Mouse (Mus musculus) ES-E14 (cell line): ENCODE results near the gene Trpm7. TPM values are rescaled to one million over a fixed set of nuclear protein-coding genes. Genes with fewer than 3 reads are reported as not detected.

Experiments used
- DNase-seq: peaks from one replicate; pipeline ENCODE4 v3.0.0-alpha.2; 2013; ENCODE audit warnings: low read depth, low spot score
- H3K27ac ChIP-seq: 2 replicates; pipeline ENCODE4 v1.5.1; 2012; ENCODE audit warnings: low read depth, mild to moderate bottlenecking, low read length, moderate library complexity, mixed read lengths; ENCODE audit not compliant: poor library complexity, insufficient read depth, severe bottlenecking
- H3K36me3 ChIP-seq: 2 replicates; pipeline ENCODE4 v1.6.1; 2012; ENCODE audit warnings: mild to moderate bottlenecking, low read length, moderate library complexity, mixed read lengths; ENCODE audit not compliant: control insufficient read depth, poor library complexity, insufficient read depth, severe bottlenecking
- H3K4me1 ChIP-seq, 2 experiments: fragments of 150-350 bp in 1 of 2; sonication (generic) in 1 of 2; 2 replicates each; pipeline ENCODE4 v1.6.1; 2012; ENCODE audit warnings: low read length in 2 of 2, mild to moderate bottlenecking in 1 of 2, mixed read lengths in 1 of 2; ENCODE audit not compliant: control insufficient read depth in 2 of 2, insufficient read depth in 2 of 2, poor library complexity in 1 of 2
- H3K4me3 ChIP-seq, 2 experiments: fragments of 150-350 bp in 1 of 2; sonication (generic) in 1 of 2; 2 replicates each; pipeline ENCODE4 v1.5.1; 2012; ENCODE audit warnings: low read length in 2 of 2, low read depth in 1 of 2, mild to moderate bottlenecking in 1 of 2, mixed read lengths in 1 of 2; ENCODE audit not compliant: insufficient read depth in 1 of 2, poor library complexity in 1 of 2, severe bottlenecking in 1 of 2
- H3K9ac ChIP-seq: 2 replicates; pipeline ENCODE4 v1.6.1; 2012; ENCODE audit warnings: low read depth, mild to moderate bottlenecking, low read length, mixed read lengths; ENCODE audit not compliant: poor library complexity, insufficient read depth, severe bottlenecking
- H3K9me3 ChIP-seq: fragments of 150-350 bp; sonication (generic); 2 replicates; pipeline ENCODE4 v1.6.1; 2012; ENCODE audit warnings: low read depth, mild to moderate bottlenecking, low read length; ENCODE audit not compliant: control insufficient read depth, insufficient read depth
- CHD2 ChIP-seq: IDR thresholded peaks from 2 replicates; pipeline ENCODE4 v1.6.1; 2014; ENCODE audit warnings: mild to moderate bottlenecking, low read depth, low read length, inconsistent platforms
- HCFC1 ChIP-seq: IDR thresholded peaks from 2 replicates; pipeline ENCODE4 v1.6.1; 2012; ENCODE audit warnings: low read length, inconsistent platforms, borderline replicate concordance; ENCODE audit not compliant: insufficient read depth
- MAFK ChIP-seq: IDR thresholded peaks from 2 replicates; pipeline ENCODE4 v1.6.1; 2014; ENCODE audit warnings: mild to moderate bottlenecking, low read depth, low read length, inconsistent platforms; ENCODE audit not compliant: insufficient read depth
- ZC3H11A ChIP-seq: IDR thresholded peaks from 2 replicates; pipeline ENCODE4 v1.6.1; 2012; ENCODE audit warnings: low read depth, mild to moderate bottlenecking, inconsistent platforms, low read length, borderline replicate concordance
- ZNF384 ChIP-seq: IDR thresholded peaks from 2 replicates; pipeline ENCODE4 v1.6.1; 2012; ENCODE audit warnings: low read depth, low read length, inconsistent platforms
- in situ Hi-C, 2 experiments: fragments of 600-800 bp; cut with MboI; formaldehyde crosslinking; loops; one replicate each; pipeline ENCODE4 v1.15.1; 2025; ENCODE audit warnings: low sequenced_read_pairs in 2 of 2, inconsistent platforms in 1 of 2; ENCODE audit not compliant: unreplicated experiment in 2 of 2
- total RNA-seq: library from RNA; depleted of rRNA; stranded (reverse); fragments of 300-350 nt; gene quantifications from 2 replicates; pipeline ENCODE4 v1.2.3, GENCODE M21; 2012; rRNA removed

Trpm7 gene
- total RNA-seq = 45.1 and 47.1 TPM in 2 replicates

- in situ Hi-C loops = no loop called here
- H3K4me3 ChIP-seq = peak within 1 kb of the TSS; percentile 77 to 92
- peak within 1 kb of the TSS; percentile 88 for H3K27ac ChIP-seq
- no peak for TF ChIP-seq MAFK
- TF ChIP-seq ZNF384 = peak; percentile 14; the same call in 1 of the 2 replicates
- peak; percentile 81 for TF ChIP-seq HCFC1
- TF ChIP-seq CHD2 = peak; percentile 54; the same call in 1 of the 2 replicates
- H3K36me3 ChIP-seq = no peaks in the 10 kb centered on the region
- peaks cover 0 to 4% of the 10 kb centered on the region in 2 experiments; a peak in 2 of 4 replicates for H3K4me1 ChIP-seq
- H3K9ac ChIP-seq = peak within 1 kb of the TSS; percentile 88
- peak; percentile 79 for DNase-seq
- no peaks in the 10 kb centered on the region for H3K9me3 ChIP-seq
These were observed at the start of gene Trpm7 for GRCm38 (mm10) chr2:126875871-126876796. Gene Trpm7 (minus strand): TSS chr2:126876230.

GRCm38 (mm10) chr2:126920358-126921060 is 44.5 kb upstream of the Trpm7 start:
- in situ Hi-C loops = no loop called here
- DNase-seq = no peak
- H3K9me3 ChIP-seq = no peaks in the 10 kb centered on the region
- no peak overlapping the region for H3K27ac ChIP-seq
- no peak overlapping the region for H3K9ac ChIP-seq
- H3K36me3 ChIP-seq = no peaks in the 10 kb centered on the region
- TF ChIP-seq MAFK (no peak), HCFC1 (no peak), ZC3H11A (no peak), CHD2 (no peak), ZNF384 (no peak)
- no peak overlapping the region for H3K4me3 ChIP-seq
- no peaks in the 10 kb centered on the region for H3K4me1 ChIP-seq

- no peak for DNase-seq
- Histone ChIP-seq H3K9ac (no peak overlapping the region), H3K27ac (no peak overlapping the region), H3K9me3 (no peaks in the 10 kb centered on the region), H3K4me3 (no peak overlapping the region), H3K4me1 (no peaks in the 10 kb centered on the region), H3K36me3 (no peaks in the 10 kb centered on the region)
- in situ Hi-C loops = no loop called here
- TF ChIP-seq HCFC1 (no peak), ZNF384 (no peak), CHD2 (no peak), MAFK (no peak), ZC3H11A (no peak)
These were observed 40.2 kb upstream of the Trpm7 start for GRCm38 (mm10) chr2:126916236-126916635.

GRCm38 (mm10) chr2:126914096-126914495 is 38.1 kb upstream of the Trpm7 start:
- Histone ChIP-seq H3K36me3 (no peaks in the 10 kb centered on the region), H3K4me1 (no peaks in the 10 kb centered on the region), H3K4me3 (no peak overlapping the region), H3K9me3 (no peaks in the 10 kb centered on the region), H3K9ac (no peak overlapping the region; the same call in 1 of the 2 replicates), H3K27ac (no peak overlapping the region)
- TF ChIP-seq ZC3H11A = no peak
- TF ChIP-seq ZNF384 = no peak
- no peak for TF ChIP-seq MAFK
- in situ Hi-C loops = no loop called here
- DNase-seq = no peak
